Mouse (Mus musculus) embryonic fibroblast, embryonic 13.5 days (primary cell): ENCODE measurements around the gene Atp6v1g2.

Experiments used
- CTCF ChIP-seq: IDR thresholded peaks from 2 replicates; pipeline ENCODE4 v1.5.1; 2011; ENCODE audit warnings: mild to moderate bottlenecking, control low read depth, low read length, moderate library complexity, borderline replicate concordance; ENCODE audit not compliant: insufficient read depth
- POLR2A ChIP-seq: IDR thresholded peaks from 2 replicates; pipeline ENCODE4 v1.6.1; 2011; ENCODE audit warnings: low read depth, mild to moderate bottlenecking, control low read depth, low read length, moderate library complexity

DNA sequence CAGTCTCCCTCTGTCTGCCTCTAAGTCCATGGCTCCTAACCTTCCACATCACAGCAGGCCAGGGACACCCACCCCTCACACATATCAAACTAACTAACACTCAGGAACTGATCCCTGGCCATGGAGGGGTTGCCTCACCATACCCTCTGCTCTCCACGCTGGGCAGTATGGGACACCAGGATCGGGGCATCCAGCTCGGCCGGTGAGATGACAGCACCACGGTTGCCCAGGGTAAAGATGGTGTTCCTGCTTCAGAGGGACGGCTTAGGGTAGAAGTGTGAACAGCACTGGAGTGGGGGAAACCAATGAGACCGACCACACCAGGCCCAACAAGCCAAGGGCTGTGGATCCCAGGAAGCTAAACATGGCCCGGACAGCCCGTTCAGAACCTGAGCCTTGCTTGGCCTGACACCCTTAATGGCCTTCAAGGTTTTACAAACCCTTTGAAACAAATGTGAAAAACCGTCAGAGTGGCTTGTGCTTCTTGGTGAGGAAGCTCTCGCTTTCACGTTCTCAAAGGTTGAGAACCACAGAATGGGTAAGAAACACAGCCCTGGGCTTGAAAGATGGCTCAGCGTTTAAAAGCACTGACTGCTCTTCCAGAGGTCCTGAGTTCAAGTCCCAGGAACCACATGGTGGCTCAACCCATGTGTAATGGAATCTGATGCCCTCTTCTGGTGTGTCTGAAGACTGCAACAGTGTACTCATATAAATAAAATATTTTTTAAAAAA lies 45.7 kb downstream of the Atp6v1g2 start:
- no peak for TF ChIP-seq POLR2A
- no peak for TF ChIP-seq CTCF
